Mouse (Mus musculus): Measurements from ENCODE around the gene Amdhd1.
"Not testable (repeated sequence)": the region's sequence is repeated elsewhere in the genome, so short reads cannot be mapped to it uniquely, and the experiment has no call there.

The Amdhd1 gene

DNA sequence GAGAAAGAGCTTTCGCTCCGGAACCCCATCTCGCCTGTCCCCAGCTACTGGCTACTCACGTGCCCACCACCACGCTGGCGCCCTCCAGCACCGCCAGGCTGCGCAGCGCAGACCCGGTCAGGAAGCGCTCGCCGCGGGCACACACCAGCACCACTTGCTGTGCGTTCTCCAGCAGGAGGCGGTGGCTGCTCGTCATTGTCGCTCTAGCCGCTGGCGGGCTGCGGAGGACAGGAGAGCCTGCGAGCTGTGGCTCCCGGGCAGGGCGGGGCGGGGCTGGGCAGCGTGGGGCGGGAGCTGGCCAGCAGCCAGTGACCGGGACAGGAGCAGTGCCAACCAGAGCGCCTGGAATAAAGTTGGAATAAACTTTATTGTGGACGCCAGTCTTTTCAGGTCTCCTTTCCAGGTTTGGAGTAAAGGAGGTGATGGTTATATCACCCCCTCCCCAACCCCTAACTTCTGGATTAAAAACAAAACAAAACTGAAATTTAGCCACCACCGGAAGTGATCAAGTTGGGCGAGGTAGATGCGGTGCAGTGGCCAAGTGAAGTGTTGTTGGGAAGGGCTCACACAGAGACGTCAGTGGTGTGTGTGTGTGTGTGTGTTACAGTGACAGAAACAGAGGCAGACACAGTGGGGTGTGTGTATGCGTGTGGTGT, at the start of gene Amdhd1:
Amdhd1 (minus strand) TSS at position 259 of the 656 bp plus-strand sequence.
- peak; percentile 23 for DNase-seq (ENCODE audit: low read depth)

DNA sequence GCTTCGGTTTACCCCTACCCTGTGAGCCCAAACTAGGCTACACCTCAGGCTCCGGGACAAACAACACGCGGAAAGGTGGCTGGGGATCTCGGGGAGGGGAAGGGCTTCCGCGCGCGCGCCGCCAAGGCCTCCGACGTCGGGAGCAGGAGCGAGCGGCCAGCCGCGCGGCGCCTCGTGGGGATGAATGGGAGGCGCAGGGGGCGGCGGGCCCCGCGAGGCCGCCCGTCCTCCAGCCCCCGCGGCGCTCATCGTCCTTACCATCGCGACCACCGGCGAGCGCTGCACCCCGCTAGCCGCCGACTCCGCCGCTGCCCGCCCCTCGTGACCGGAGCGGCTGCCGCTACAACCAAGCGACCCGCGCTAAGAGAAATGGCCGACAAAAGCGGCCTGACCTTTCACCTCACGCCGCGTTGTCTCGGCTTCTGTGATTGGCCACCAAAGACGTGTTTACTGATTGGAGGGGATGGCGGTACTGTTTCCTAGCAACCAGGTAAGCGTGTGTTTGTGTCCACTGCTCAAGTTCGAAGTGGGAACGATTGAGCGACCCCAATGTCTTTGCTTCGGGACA, 49.5 kb upstream of the Amdhd1 start, which contains the start of gene Snrpf:
Snrpf (minus strand) TSS at position 426 of the 568 bp plus-strand sequence.
- DNase-seq (ENCODE audit: low read depth), result peak; percentile 93

DNA sequence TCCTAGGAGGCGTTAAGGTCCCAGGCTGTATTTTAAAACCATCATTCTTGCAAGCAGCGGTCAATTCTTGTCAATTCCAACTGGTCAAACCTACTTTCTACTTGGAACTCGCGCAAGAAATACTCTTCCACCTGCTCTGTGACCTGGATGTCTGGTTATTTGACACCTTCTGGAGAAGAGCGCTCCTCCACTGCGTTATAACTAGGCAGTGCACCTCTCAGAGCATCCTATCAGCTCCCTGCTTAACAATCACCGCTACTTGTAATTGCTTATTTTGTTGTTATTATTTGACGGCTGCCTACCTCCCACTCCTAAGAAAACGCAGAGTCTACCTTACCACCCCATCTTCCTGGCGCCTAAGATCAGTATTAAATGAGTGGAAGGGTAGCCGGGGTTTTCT, 49.0 kb upstream of the Amdhd1 start:
- DNase-seq (ENCODE audit: low read depth), result no peak

DNA sequence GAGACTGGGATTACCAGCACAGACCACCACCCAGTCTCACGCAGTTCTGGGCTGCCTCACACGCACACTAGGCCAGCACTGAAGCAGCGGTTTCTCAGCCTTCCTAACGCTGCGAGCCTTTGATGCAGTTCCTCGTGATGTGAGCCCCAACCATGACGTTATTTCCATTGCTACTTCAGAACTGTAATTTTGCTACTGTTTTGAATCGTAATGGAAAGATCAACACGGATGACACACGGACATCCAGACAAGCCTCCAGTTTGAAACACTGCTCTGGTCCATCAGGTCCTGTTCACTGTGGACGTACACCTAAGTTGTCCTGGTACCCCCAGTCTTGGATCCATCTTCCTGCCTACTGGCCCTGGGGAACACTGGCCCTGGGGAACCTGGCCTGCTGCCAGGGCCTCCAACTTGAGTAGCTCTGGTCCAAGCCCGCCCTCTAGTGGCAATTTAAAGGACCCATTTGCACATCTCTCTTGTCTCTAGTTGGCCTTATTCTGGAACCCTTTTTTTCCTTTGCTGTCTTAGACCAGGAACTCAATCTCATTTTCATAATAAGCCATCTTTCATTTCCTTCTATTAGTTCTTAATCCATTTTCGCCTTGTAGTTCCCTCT, 37.5 kb upstream of the Amdhd1 start:
- DNase-seq (ENCODE audit: low read depth), result peak; percentile 40

DNA sequence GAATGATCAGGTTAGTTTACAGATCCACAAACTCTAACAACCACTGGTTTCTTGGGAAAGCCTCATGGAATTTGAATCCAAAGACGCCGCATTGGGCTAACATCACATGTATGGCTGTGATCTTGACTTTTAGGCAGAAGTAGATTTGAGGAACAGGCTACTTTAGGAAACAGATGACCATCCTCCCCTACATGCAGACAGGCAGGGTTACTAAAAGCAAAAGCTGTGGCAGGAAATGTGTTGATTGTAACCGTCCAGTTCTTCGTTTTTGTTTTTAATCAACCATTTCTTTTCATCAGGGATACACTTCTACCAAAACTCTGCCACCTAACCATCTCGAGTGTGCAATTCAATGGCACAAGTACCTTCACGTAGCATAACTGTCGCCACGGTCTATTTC, 36.1 kb upstream of the Amdhd1 start:
- DNase-seq (ENCODE audit: low read depth), result no peak

DNA sequence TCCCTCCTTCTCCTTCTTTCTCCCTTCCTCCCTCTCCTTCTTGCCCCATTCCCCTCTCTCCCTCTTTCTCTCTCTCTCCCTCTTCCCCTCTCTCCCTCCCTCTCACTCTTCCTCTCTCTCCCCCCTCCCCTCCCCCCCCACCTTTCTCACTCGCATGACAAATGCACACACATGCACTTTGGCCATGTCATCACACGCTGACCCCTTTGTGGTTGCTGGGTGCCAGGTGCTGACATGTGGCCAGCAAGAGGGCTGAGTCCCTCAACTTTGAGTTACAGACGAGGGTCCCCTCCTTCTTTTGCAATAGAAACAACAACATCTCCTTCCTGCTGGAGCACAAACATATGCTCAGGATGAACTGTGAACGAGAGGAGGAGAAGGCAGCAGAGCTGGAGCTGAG, 35.1 kb upstream of the Amdhd1 start:
- no peak for DNase-seq (ENCODE audit: low read depth)

DNA sequence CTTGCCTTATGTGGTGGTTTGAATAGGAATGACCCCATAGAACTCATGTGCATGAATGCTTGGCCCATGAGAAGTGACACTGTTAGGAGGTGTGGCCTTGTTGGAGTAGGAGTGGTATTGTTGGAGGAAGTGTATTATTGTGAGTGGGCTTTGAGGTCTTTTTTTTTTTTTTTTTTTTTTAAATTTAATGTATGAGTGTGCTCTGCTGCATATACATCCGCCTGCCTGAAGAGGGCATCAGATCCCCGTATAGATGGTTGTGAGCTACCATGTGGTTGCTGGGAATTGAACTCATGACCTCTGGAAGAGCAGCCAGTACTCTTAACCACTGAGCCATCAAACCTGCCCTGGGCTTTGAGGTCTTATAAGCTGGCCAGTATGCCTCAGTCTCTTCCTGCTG, 32.4 kb upstream of the Amdhd1 start:
- no peak for DNase-seq (ENCODE audit: low read depth)

DNA sequence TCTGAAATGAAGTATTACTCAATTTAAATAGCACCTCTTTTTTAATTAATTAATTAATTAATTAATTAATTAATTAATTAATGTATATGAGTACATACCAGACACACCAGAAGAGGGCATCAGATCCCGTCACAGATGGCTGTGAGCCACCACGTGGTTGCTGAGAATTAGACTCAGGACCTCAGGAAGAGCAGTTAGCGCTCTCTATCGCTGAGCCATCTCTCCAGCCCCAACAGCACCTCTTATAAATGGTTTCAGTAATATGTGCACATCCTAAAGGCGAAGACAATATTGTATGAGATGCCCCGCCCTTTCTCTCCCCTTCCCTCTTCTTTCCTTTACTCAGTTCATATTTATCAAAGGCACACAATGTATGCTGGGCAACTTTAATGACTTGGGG, 28.8 kb upstream of the Amdhd1 start:
- DNase-seq (ENCODE audit: low read depth), result no peak

DNA sequence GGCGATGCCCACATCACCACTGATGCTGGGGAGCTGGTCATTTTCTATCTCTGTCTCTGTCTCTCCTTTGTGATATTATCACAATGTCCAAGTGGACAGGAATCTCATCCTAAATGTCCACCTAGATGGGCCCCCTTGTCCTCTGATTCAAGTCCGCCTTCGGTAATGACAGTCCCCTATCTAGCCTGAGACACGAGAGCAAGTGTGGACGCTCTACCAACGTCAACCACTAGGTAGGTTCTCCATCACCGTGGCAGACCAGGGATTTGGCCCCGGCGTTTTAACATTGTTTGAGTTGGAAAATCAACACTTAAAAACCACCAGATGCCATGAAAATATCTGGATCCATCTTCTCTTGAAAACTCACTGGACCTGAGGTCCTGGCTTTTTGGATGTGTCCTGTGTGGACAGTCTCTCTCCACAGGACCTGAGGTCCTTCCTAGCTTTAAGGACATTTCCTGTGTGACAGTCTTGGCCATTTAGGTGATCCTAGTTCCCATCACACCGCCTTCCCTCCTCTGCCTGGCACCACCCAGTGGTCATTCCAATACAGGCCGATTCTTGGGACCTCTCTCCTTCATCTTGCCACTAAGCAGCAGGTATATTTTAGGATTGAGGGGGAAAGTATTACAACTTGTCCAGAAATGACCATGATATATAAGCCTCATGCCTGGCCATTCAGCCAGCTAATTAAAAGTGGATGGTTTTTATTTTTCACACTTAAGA, 28.2 kb upstream of the Amdhd1 start:
- no peak for DNase-seq (ENCODE audit: low read depth)

DNA sequence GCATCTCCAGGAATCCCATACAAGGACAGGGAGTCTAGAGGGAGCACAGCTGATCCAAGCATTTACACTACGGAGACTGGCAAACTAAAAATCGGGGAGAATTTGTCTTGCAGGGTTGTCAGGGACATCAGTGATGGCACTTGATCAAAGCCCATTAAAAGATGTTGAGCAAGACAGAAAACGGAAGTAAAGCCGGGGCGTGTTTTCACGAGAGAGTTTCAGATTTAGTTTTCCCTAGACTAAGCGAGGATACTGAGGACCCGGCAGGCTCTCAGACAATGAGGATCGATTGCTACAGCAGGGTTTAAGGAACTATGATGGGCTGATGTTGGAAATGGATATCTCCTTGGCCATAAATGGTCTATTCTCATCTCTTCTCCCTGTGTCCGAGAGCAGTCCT, 27.2 kb upstream of the Amdhd1 start:
- no peak for DNase-seq (ENCODE audit: low read depth)

DNA sequence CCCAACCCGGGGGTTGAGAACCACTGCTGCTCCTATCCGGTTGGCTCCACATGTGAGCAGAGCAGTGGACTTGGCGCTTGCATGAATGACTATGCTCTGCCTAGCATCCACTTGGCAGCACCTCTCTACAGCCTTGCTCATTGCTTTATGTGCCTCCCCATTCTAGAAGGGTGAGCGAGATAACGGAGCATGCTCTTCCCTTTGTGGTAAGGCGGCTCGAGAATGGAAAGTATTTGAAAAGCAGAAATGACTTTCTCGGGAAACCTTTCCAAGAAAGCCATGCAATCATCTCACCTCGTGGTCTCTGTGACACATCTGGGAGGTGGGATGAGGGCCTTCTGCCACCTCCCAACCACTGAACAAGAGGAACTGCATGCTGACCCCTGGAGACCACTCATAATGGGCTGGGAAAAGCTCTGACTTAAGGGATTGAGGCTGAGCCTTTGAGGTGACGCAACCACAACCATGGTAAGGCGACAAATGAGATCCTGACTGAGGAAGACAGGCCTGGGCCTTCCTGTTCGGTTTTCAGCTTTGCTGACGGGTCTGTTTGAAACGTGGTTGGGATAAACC, 24.8 kb upstream of the Amdhd1 start:
- DNase-seq (ENCODE audit: low read depth), result no peak

DNA sequence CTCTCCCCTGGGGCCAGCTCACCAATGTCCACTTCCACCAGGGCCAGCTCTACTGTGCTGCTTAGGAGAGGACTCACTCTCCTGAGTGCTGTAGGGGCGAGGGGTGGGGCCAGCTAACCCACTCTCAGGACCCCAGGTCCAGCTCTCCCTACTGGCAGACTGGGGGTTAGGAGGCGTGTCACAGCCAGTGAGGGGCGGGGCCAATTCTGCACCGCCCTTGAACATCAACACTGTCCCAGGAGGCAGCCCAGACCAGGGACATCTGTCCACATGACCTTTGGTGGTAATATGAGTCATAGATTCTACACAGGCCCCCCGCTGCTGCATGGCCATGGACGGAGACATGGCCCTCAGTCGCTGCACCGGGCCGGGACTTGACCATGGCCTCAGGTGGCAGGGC, 20.0 kb upstream of the Amdhd1 start:
- no peak for DNase-seq (ENCODE audit: low read depth)

DNA sequence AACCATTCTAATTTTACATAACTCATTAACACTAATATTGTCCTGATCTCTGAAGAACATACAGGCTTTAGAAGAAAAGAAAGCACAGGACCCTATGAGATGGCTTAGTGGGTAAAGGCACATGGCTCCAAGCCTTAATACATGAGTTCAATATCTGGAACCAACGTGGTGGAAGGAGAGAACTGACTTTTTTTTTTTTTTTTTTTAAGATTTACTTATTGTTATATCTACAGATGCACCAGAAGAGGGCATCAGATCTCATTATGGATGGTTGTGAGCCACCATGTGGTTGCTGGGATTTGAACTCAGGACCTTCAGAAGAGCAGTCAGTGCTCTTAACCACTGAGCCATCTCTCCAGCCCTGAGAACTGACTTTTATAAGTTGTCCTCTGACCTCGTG, 18.1 kb upstream of the Amdhd1 start:
- not testable (repeated sequence) for DNase-seq (ENCODE audit: low read depth)

DNA sequence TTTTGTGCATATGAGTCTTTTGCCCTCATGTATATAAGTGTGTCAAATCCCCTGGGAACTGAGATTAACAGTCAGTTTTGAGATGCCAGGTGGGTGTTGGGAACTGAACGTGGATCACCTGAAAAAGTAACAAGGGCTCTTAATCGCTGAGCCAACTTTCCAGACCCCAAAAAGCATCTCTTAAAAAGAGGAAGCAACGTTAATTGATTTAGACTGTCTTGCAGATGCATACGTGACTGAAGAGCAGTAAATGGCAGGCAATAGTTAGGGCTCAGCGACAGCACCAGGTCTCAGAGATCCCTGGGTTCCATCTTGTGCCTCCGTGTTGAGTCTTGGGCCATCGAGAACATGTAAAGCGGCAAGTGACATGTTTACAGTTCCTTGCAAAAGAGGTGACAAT, 12.8 kb upstream of the Amdhd1 start:
- DNase-seq (ENCODE audit: low read depth), result no peak

DNA sequence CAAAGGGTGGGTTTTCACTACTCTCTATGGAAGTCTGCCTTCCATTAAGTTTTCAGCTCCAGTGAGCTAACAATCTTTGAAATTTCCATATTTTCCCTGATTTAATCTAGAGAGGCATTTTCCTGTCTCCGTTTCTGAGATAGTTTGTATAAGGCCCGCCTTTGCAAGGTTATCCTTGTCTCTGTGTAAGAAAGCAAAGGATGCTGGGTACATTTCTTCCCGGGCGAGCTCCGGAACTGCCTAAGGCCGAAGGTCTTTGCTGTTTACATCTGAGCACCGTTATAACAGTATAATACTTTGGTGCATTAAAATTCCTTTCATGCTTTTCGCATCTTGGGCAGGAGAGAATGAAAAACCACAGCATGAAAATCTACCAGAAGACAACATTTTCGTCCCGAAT, 10.0 kb upstream of the Amdhd1 start:
- no peak for DNase-seq (ENCODE audit: low read depth)

DNA sequence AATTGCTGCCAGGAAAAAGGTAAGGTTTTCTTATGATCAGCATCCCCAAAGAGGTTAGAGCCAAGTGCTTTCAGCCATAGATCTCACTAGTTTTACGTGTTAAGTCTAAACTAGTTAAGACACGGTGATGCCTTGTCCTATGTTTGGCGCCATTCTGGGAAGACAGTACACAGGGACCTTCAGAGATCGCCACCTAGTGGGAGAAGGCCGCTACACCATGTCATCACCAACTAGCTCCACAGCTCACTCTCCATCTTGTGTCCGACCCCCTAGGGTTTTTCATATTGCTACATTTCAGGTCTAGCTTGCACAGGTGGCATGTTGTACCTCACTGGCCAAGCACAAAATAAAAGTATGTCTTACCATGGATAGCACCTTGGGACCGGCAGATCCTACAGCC, 9.2 kb upstream of the Amdhd1 start:
- peak; percentile 44 for DNase-seq (ENCODE audit: low read depth)

DNA sequence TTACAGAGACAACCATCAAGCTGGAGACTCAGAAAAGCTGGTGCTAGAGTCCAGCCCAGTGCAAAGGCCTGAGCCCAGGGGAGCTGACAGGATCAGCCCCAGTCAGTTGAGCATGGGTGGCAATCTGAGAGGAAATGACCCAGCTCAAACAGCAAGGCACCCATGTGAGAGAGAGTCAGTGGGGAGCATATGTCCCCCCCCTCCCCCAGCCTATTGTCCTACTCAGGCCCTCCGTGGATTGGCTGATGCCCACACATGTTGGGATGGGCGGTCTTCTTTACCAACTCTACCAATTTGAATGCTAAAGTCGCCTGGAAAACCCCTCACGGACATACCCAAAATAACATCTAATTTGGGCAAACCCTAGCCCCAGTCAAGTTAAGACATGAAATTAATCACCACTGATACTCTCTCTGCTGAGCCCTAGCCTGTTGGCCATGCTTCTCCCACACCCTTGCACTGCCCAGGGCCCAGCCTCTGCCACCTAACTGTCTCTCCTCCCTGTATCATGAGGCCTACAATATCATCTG, 8.0 kb upstream of the Amdhd1 start:
- DNase-seq (ENCODE audit: low read depth), result no peak

DNA sequence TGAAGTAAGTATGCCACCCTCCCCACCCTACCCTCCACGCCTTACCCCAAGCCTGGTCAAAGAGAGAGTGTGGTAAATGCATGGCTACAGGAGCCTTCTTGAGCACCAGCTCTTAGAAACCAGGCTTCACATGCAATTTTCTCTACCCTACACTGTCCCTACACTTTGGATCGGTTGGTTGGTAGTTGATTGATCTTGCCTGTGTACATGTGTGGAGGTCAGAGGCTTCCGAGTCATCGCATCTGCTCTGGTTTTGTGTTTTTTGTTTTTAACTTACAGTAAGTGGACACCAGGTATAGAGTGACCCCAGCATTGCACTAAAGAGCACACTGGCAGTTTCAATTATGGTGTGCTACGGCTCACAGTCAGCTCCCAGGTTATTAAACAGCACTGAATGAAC, 4.3 kb upstream of the Amdhd1 start:
- DNase-seq (ENCODE audit: low read depth), result no peak

DNA sequence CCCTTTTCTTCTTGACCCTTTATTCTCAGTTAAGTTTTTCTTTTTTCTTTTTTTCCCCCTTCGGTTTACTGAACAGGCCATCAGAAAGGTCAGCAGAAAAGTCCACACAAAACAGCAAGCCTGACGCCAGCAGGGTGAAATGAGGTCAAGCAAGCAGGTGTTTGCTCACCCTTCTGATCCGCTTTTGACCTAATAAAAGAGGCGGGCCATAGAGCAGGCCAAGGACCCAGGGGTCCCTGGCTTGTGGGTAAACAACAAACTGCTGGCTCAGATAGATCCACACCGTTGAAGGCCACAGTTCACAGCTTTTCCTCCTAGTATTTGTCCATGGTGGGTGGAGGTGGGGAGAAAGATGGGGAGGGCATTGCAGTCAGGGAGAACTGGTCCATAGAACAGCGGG, 3.3 kb upstream of the Amdhd1 start:
- DNase-seq (ENCODE audit: low read depth), result no peak

DNA sequence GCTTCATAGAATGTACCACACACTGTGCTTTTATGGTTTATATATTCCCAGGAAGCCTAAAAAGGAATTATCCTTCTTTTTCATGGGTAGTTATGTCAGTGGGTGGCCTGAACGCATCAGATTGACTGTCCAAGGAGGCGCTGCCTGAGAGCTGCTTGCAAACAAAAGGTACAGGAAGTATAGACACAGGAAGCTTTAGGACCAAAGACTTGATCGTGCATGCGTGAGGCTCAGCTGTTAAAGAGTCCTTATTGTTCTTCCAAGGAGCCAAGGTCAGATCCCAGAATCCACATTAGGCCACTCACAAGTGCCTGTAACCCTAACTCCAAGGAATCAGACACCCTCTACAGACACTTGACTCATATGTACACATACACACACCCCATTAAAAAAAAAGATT, 2.5 kb upstream of the Amdhd1 start:
- no peak for DNase-seq (ENCODE audit: low read depth)

DNA sequence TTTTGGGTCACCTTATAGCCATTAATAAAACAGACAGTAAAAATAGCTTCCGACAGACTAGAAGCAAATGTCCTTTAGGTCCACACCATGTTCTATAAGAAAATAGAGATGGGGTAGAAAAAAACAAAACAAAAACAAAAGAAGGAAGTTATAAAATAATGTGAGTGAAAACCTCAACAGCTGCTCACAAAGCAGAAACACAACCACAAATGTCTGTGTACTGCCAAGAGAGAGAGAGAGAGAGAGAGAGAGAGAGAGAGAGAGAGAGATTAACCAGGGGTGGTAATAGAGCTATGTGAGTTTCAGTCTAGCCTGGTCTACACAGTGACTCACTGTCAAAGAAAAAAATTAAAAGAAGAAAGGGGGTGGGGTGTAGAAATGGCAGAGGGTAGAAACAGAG, 1.8 kb upstream of the Amdhd1 start:
- no peak for DNase-seq (ENCODE audit: low read depth)

DNA sequence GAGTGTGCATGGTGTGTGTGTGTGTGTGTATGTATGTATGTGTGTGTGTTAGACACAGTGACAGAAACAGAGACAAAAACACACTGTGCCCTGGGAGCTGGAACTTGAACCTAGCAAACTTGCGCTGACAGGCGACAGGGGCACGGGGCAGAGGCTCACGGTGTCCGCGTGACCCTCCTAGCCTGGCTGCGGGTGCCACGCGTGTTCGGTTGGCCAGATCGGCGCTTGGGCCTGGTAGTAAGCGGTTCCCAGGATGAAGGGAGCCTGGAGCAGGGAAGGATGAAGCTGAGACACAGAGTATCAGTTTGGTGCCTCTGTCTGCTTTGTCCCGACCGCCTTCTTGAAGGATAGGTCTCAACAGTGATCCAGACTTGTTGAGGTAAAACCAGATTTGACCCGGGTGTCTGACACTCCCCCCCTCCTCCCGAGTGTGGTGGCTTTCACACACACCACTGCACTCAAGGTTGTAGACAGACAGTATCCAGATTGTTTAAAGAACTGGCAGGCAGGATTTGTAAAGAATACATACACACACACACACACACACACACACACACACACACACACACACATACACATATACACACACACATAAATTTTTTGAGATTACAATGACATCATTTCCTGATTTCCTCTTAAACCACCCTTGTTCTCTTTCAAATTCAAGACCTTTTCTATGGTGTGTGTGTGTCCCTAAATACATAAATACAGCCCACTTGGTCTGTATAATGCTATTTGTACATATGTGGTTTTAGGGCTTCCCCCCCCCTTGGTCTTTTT, 788 bp upstream of the Amdhd1 start, which contains the start of gene Ccdc38:
Ccdc38 (plus strand) TSS at position 202 of the 780 bp plus-strand sequence.
- DNase-seq (ENCODE audit: low read depth), result no peak

All from fibroblast of lung, adult 2 months (primary cell).